Mouse (Mus musculus) liver, adult 2 months (tissue): ENCODE measurements around the gene Atrnl1.

Experiments
- CTCF ChIP-seq: fragments of 200-500 bp; IDR thresholded peaks from 2 replicates; pipeline ENCODE4 v1.5.1; 2011; ENCODE audit warnings: low read depth, low read length, control low read depth
- POLR2A ChIP-seq: fragments of 200-500 bp; IDR thresholded peaks from 2 replicates; pipeline ENCODE4 v1.6.1; 2011; ENCODE audit warnings: low read length, control low read depth; ENCODE audit not compliant: insufficient read depth; ENCODE audit errors: extremely low read depth

- TF ChIP-seq POLR2A (no peak), CTCF (no peak)
Observed at GRCm38 (mm10) chr19:58140191-58140784, 529.5 kb downstream of the Atrnl1 start.
